In the genomic region with DNA sequence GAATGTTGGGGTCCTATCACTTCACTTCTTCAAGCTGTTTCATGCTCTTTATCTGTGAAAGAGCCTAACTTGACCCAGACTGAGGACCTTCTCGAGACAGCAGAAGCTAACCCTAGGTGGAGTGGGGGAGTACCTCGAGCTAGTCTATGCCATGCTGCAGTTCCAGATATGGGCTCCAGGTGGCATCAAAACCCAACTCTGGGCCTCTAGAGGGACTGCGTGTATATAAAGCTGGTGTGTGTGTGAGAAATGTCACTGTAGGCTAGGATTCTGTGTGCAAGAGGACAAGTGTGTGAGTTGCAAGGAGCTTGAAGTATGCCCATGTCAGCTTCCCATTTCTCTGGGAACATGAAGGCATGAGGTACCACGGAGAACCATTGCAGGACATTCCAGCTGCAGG, we compare ENCODE assay signal across 8 mouse cellular contexts. TPM values are rescaled to one million over a fixed set of nuclear protein-coding genes. Genes with fewer than 3 reads are reported as not detected.
DNase-seq lines count a peak whose midpoint lies in the region; ATAC-seq and TF ChIP-seq lines count a peak whose summit lies in the region.

No protein-coding gene starts in this region.

- DNase-seq in B cell, adult 2 months = peak; percentile 71 to 72
- DNase-seq in NIH3T3 (ENCODE audit: low read depth) = peak; percentile 89
- DNase-seq in cerebellum, postnatal 10 days = peak; percentile 95
- DNase-seq in frontal cortex, postnatal 14 days (ENCODE audit: low spot score in 2 of 2) = peak; percentile 68 to 86
- DNase-seq in kidney, postnatal 14 days = peak; percentile 81
- DNase-seq in liver, embryonic 14.5 days (ENCODE audit: low read depth in 3 of 3, low spot score in 3 of 3) = peak in 2 of 3 experiments; percentile 51 to 66
- DNase-seq in thymus, postnatal 4 days = peak; percentile 93

- H3K27ac ChIP-seq in liver, embryonic 14.5 days = no peak overlapping the region

- peaks cover 16 to 20% of the 10 kb centered on the region in 2 experiments for H3K4me1 ChIP-seq in liver, embryonic 14.5 days (replicated peaks; ENCODE audit: control insufficient read depth in 2 of 2, insufficient read depth in 2 of 2, low read length in 1 of 2)

- TF ChIP-seq CTCF in liver, embryonic 14.5 days (IDR thresholded peaks at IDR 0.05; ENCODE audit: low read depth) = peak; percentile 94

- H3K4me2 ChIP-seq in liver, embryonic 14.5 days (ENCODE audit: low read depth) = no peak overlapping the region

- no peaks in the 10 kb centered on the region for H3K36me3 ChIP-seq in liver, embryonic 14.5 days (replicated peaks; ENCODE audit: control insufficient read depth, insufficient read depth, low read depth)

- peak; percentile 24; the same call in 1 of the 2 replicates for ATAC-seq in liver, embryonic 14.5 days (ENCODE audit: insufficient read depth)
- peak; percentile 30; the same call in 1 of the 2 replicates for ATAC-seq in neutrophil, adult 5-6 weeks (ENCODE audit: extremely low read depth, insufficient number of reproducible peaks, low FRiP score, poor library complexity, severe bottlenecking)

- 19% methylated on average over 4 of the region's 4 CpGs for WGBS in liver, embryonic 14.5 days (ENCODE audit: insufficient replicate concordance)

- H3K9ac ChIP-seq in liver, embryonic 14.5 days (replicated peaks) = no peak overlapping the region

- TF ChIP-seq EP300 in liver, embryonic 14.5 days (IDR thresholded peaks at IDR 0.05; ENCODE audit: low read depth) = no peak

- no peaks in the 10 kb centered on the region for H3K9me3 ChIP-seq in liver, embryonic 14.5 days (ENCODE audit: control insufficient read depth, low read length)

- no peak overlapping the region for H3K4me3 ChIP-seq in liver, embryonic 14.5 days (ENCODE audit: insufficient read depth in 1 of 2, low read depth in 2 of 2, low read length in 2 of 2)

- peaks cover 3% of the 10 kb centered on the region; the same call in 1 of the 2 replicates for H3K27me3 ChIP-seq in liver, embryonic 14.5 days (ENCODE audit: control insufficient read depth, insufficient read depth, low read length)

RNA-seq across cellular contexts. Expression of gene Gse1, which starts 53.2 kb away (rescaled TPM):
- 14.9 and 16.0 TPM in 2 replicates for polyA plus RNA-seq in liver, embryonic 14.5 days (2012; rRNA removed)
- polyA plus RNA-seq in liver, embryonic 14.5 days (2014; fragmentation: Nextera tagmentation; extraction: Ambion mirVana) = 11.4 and 13.9 TPM in 2 replicates
- 22.8 and 28.5 TPM in 2 replicates for total RNA-seq in neutrophil, adult 5-6 weeks (2017)
